Mouse (Mus musculus) neural tube, embryonic 15.5 days (tissue): ENCODE data around the gene Hoxd10. TPM values are rescaled to one million over a fixed set of nuclear protein-coding genes. Genes with fewer than 3 reads are reported as not detected.

Source experiments
- ATAC-seq: fragments of 200-750 bp; cut with Nextera tagmentation; 2 replicates; pipeline ENCODE4 v1.8.0; 2017; ENCODE audit warnings: mild to moderate bottlenecking, moderate TSS enrichment, moderate library complexity; ENCODE audit not compliant: low FRiP score
- H3K27ac ChIP-seq: fragments of 300-500 bp; sonication (generic); replicated peaks from 2 replicates; pipeline ENCODE4 v1.5.1; 2015; ENCODE audit warnings: mild to moderate bottlenecking, inconsistent platforms
- H3K27me3 ChIP-seq: fragments of 300-500 bp; sonication (generic); replicated peaks from 2 replicates; pipeline ENCODE4 v1.6.1; 2015; ENCODE audit warnings: inconsistent platforms
- H3K36me3 ChIP-seq: fragments of 300-500 bp; sonication (generic); 2 replicates; pipeline ENCODE4 v1.6.1; 2015; ENCODE audit warnings: inconsistent platforms
- H3K4me1 ChIP-seq: fragments of 300-500 bp; sonication (generic); 2 replicates; pipeline ENCODE4 v1.6.1; 2015; ENCODE audit warnings: inconsistent platforms
- H3K4me2 ChIP-seq: fragments of 300-500 bp; sonication (generic); 2 replicates; pipeline ENCODE4 v1.6.1; 2015; ENCODE audit warnings: inconsistent platforms, mild to moderate bottlenecking, moderate library complexity
- H3K4me3 ChIP-seq: fragments of 300-500 bp; sonication (generic); replicated peaks from 2 replicates; pipeline ENCODE4 v1.5.1; 2015; ENCODE audit warnings: mild to moderate bottlenecking, inconsistent platforms
- H3K9ac ChIP-seq: fragments of 300-500 bp; sonication (generic); replicated peaks from 2 replicates; pipeline ENCODE4 v1.6.1; 2015; ENCODE audit warnings: mild to moderate bottlenecking, inconsistent platforms
- H3K9me3 ChIP-seq: fragments of 300-500 bp; sonication (generic); replicated peaks from 2 replicates; pipeline ENCODE4 v1.6.1; 2016; ENCODE audit warnings: inconsistent platforms
- WGBS: fragments of 180-500 bp; shearing (Covaris S2); methylation state at CpG from one replicate; pipeline ENCODE4 v1.1.7; 2015; ENCODE audit warnings: mixed read lengths; 5-methylcytosine and 5-hydroxymethylcytosine counted together
- microRNA counts: library from miRNA; unstranded; fragments of <30 nt; microRNA quantifications from one replicate; lab custom pipeline; 2016
- microRNA-seq: library from miRNA; unstranded; fragments of <30 nt; microRNA quantifications from one replicate; pipeline ENCODE4, GENCODE M21; 2017
- polyA plus RNA-seq: library from polyadenylated mRNA; unstranded; fragments of >200 nt; fragmentation: Nextera tagmentation; extraction: Ambion mirVana; gene quantifications from 2 replicates; pipeline ENCODE4 v1.2.1, GENCODE M21; 2015

Gene Hoxd10
- polyA plus RNA-seq, 1 experiment from 2014 or later, result 61.8 TPM

- ATAC-seq, result no peak
- no peaks in the 10 kb centered on the region for H3K36me3 ChIP-seq
- 18% methylated on average over 2 of the region's 2 CpGs for WGBS
- H3K4me2 ChIP-seq, result peak overlapping the region; percentile 58
- H3K27ac ChIP-seq, result peak overlapping the region; percentile 91
- no peaks in the 10 kb centered on the region for H3K27me3 ChIP-seq
- H3K4me3 ChIP-seq, result no peak overlapping the region
- no peaks in the 10 kb centered on the region for H3K9me3 ChIP-seq
- H3K4me1 ChIP-seq, result peaks cover 74% of the 10 kb centered on the region
- peak overlapping the region; percentile 46; the same call in 1 of the 2 replicates for H3K9ac ChIP-seq
These were observed 47.7 kb downstream of the Hoxd10 start for GRCm38 (mm10) chr2:74739476-74739800.

GRCm38 (mm10) chr2:74739869-74740268 is 48.1 kb downstream of the Hoxd10 start:
- WGBS, result 3% methylated on average over 14 of the region's 14 CpGs
- H3K4me3 ChIP-seq, result peak overlapping the region; percentile 27
- H3K27ac ChIP-seq, result peak overlapping the region; percentile 91
- H3K9ac ChIP-seq, result peak overlapping the region; percentile 42
- peak overlapping the region; percentile 58 for H3K4me2 ChIP-seq
- ATAC-seq, result no peak
- no peaks in the 10 kb centered on the region for H3K9me3 ChIP-seq
- no peaks in the 10 kb centered on the region for H3K27me3 ChIP-seq
- peaks cover 70% of the 10 kb centered on the region for H3K4me1 ChIP-seq
- H3K36me3 ChIP-seq, result no peaks in the 10 kb centered on the region

GRCm38 (mm10) chr2:74740311-74741091 is 48.8 kb downstream of the Hoxd10 start:
- peak overlapping the region; percentile 91 for H3K27ac ChIP-seq
- ATAC-seq, result peak; percentile 14
- peak overlapping the region; percentile 42 for H3K9ac ChIP-seq

GRCm38 (mm10) chr2:74741252-74741978 is 49.7 kb downstream of the Hoxd10 start:
- peak overlapping the region; percentile 66 for H3K27ac ChIP-seq
- H3K9ac ChIP-seq, result no peak overlapping the region
- H3K4me3 ChIP-seq, result no peak overlapping the region
- no peak for ATAC-seq
- no peaks in the 10 kb centered on the region for H3K27me3 ChIP-seq
- H3K4me2 ChIP-seq, result no peak overlapping the region
- peaks cover 69% of the 10 kb centered on the region for H3K4me1 ChIP-seq
- H3K9me3 ChIP-seq, result no peaks in the 10 kb centered on the region
- 0 out of 2 replicates have a peak, but pooled peaks cover under 1% of the 10 kb centered on the region for H3K36me3 ChIP-seq
- 35% methylated on average over 2 of the region's 3 CpGs for WGBS

More at GRCm38 (mm10) chr2:74740311-74741091, 48.8 kb downstream of the Hoxd10 start:
- Histone ChIP-seq H3K4me1 (peaks cover 69% of the 10 kb centered on the region), H3K36me3 (no peaks in the 10 kb centered on the region), H3K27me3 (no peaks in the 10 kb centered on the region), H3K9me3 (no peaks in the 10 kb centered on the region), H3K4me2 (peak overlapping the region; percentile 58), H3K4me3 (peak overlapping the region; percentile 27)
- 2% methylated on average over 43 of the region's 43 CpGs for WGBS

GRCm38 (mm10) chr2:74741979-74742277 is 50.2 kb downstream of the Hoxd10 start:
- Histone ChIP-seq H3K4me1 (peaks cover 69% of the 10 kb centered on the region), H3K9me3 (no peaks in the 10 kb centered on the region), H3K27ac (peak overlapping the region; percentile 66), H3K27me3 (no peaks in the 10 kb centered on the region), H3K36me3 (0 out of 2 replicates have a peak, but pooled peaks cover 5% of the 10 kb centered on the region), H3K4me3 (no peak overlapping the region), H3K4me2 (no peak overlapping the region), H3K9ac (no peak overlapping the region)
- ATAC-seq, result no peak

MicroRNAs within 50 kb of the gene (microRNA counts, 519-probe panel; counts per million panel counts)
- microRNA mmu-miR-10b (lab: Ali Mortazavi, UCI), result 4,354 counts per million, percentile 97 among the panel's probes with 10 or more counts

Small RNAs within 50 kb of the gene (microRNA-seq; reads per million reads assigned to microRNA genes)
- gene Gm44463 (not detected), gene Mir10b (188,864 reads per million, percentile 100 among the genes with 10 or more reads in this experiment)

Other genes with a start within 250 kb of the Hoxd10 start
- gene Lnpk, start 112.5 kb upstream of the Hoxd10 start, polyA plus RNA-seq, result 39.6 and 43.4 TPM in 2 replicates
- 0.23 and 0.42 TPM in 2 replicates for gene Evx2, start 32.4 kb upstream of the Hoxd10 start, polyA plus RNA-seq
- gene Hoxd13, start 23.6 kb upstream of the Hoxd10 start, polyA plus RNA-seq, result 0.14 and 0.20 TPM in 2 replicates
- 0.38 and 0.43 TPM in 2 replicates for gene Hoxd12, start 16.9 kb upstream of the Hoxd10 start, polyA plus RNA-seq
- gene Hoxd11, start 12.4 kb upstream of the Hoxd10 start, polyA plus RNA-seq, result 4.1 and 9.2 TPM in 2 replicates
- 20.0 and 21.3 TPM in 2 replicates for gene Hoxd9, start 5.8 kb downstream of the Hoxd10 start, polyA plus RNA-seq
- gene Hoxd8, start 12.7 kb downstream of the Hoxd10 start, polyA plus RNA-seq, result 12.4 and 12.5 TPM in 2 replicates
- gene Hoxd3, start 20.0 kb downstream of the Hoxd10 start, polyA plus RNA-seq, result 14.5 and 29.1 TPM in 2 replicates
- 4.3 and 4.5 TPM in 2 replicates for gene Hoxd4, start 20.0 kb downstream of the Hoxd10 start, polyA plus RNA-seq
- gene Gm28230, start 34.8 kb downstream of the Hoxd10 start, polyA plus RNA-seq, result 0.96 and 2.0 TPM in 2 replicates
- 1.7 and 2.1 TPM in 2 replicates for gene Hoxd1, start 71.1 kb downstream of the Hoxd10 start, polyA plus RNA-seq
- 149 and 162 TPM in 2 replicates for gene Mtx2, start 133.9 kb downstream of the Hoxd10 start, polyA plus RNA-seq